Mouse (Mus musculus) adrenal gland, postnatal 4 days (tissue): ENCODE measurements around the gene Cd59b. TPM values are rescaled to one million over a fixed set of nuclear protein-coding genes. Genes with fewer than 3 reads are reported as not detected.

Experiments
- total RNA-seq, 2 experiments: library from RNA; stranded (reverse); gene quantifications; 2 replicates each; pipeline ENCODE4 v1.2.3; 2021

The Cd59b gene
- total RNA-seq, 2 experiments from 2014 or later: 1.9 to 3.1 TPM

Other genes with a start within 250 kb of the Cd59b start
- 10 to 100 TPM; 40.0 to 41.3 TPM for gene Lmo2, start 111.9 kb upstream of the Cd59b start, total RNA-seq
- gene Fbxo3, start 42.1 kb upstream of the Cd59b start, total RNA-seq: 10 to 100 TPM; 79.7 to 80.7 TPM
- under 1 TPM in 1 of 2 experiments, not detected in 1; 0.96 TPM for gene 4931422A03Rik, start 41.5 kb upstream of the Cd59b start, total RNA-seq
- gene Gm10912, start 4.0 kb upstream of the Cd59b start, total RNA-seq: under 1 TPM; 0.22 to 0.31 TPM
- not detected for gene Gm10799, start 1.3 kb upstream of the Cd59b start, total RNA-seq
- gene Cd59a, start 26.0 kb downstream of the Cd59b start, total RNA-seq: 10 to 100 TPM; 26.6 to 28.4 TPM
- 1 to 10 TPM in 1 of 2 experiments, under 1 TPM in 1; 0.76 to 1.2 TPM for gene A930018P22Rik, start 52.9 kb downstream of the Cd59b start, total RNA-seq